Mouse (Mus musculus) olfactory bulb, adult 2 months (tissue): ENCODE measurements around the gene Jak1. TPM values are rescaled to one million over a fixed set of nuclear protein-coding genes. Genes with fewer than 3 reads are reported as not detected.
"Not testable (repeated sequence)": the region's sequence is repeated elsewhere in the genome, so short reads cannot be mapped to it uniquely, and the experiment has no call there.

Experiments used
- H3K27ac ChIP-seq: fragments of 200-500 bp; 2 replicates; pipeline ENCODE4 v1.5.1; 2012; ENCODE audit warnings: low read depth, low read length; ENCODE audit not compliant: insufficient read depth
- H3K4me1 ChIP-seq: fragments of 200-500 bp; 2 replicates; pipeline ENCODE4 v1.6.1; 2012; ENCODE audit warnings: low read length; ENCODE audit not compliant: control insufficient read depth, insufficient read depth
- H3K4me3 ChIP-seq: fragments of 200-500 bp; 2 replicates; pipeline ENCODE4 v1.5.1; 2012; ENCODE audit warnings: mild to moderate bottlenecking, low read depth, low read length, moderate library complexity; ENCODE audit not compliant: insufficient read depth
- CTCF ChIP-seq: fragments of 200-500 bp; IDR thresholded peaks from 2 replicates; pipeline ENCODE4 v1.5.1; 2012; ENCODE audit warnings: low read depth, mild to moderate bottlenecking, low read length, moderate library complexity; ENCODE audit not compliant: insufficient read depth
- POLR2A ChIP-seq: fragments of 200-500 bp; IDR thresholded peaks from 2 replicates; pipeline ENCODE4 v1.6.1; 2012; ENCODE audit warnings: mild to moderate bottlenecking, low read depth, low read length, moderate library complexity; ENCODE audit not compliant: insufficient read depth
- WGBS: fragments of 180-500 bp; shearing (Covaris S2); methylation state at CpG from one replicate; pipeline ENCODE4 v1.1.7; 2018; 5-methylcytosine and 5-hydroxymethylcytosine counted together
- polyA plus RNA-seq: library from polyadenylated mRNA; stranded (reverse); fragments of >200 nt; gene quantifications from 2 replicates; pipeline ENCODE4 v1.2.4, GENCODE M21; 2012; ENCODE audit warnings: low replicate concordance; ENCODE audit not compliant: missing spikeins, insufficient read depth, insufficient read length

The Jak1 gene
- polyA plus RNA-seq, 1 experiment, result 548 TPM

DNA sequence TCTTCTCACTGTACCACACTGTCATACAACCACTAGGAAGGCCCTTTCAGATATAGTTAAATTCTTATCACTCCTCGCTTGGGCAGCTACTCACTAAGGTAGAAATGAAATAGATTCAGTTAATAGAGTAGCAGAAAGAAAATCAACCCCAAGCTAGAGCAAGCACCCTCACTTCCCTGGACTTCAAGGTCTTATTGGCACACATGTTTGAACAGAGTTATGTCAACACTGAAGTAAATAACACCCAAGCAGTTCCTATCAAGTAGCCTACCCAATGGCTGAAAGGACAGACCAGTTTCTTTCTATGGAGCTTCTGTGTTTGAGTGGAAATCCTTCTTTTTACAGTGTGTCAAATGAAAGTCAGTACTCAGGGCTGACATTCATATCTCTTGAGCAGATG lies 17.2 kb upstream of the Jak1 start:
- Histone ChIP-seq H3K27ac (no peak overlapping the region), H3K4me1 (no peaks in the 10 kb centered on the region), H3K4me3 (no peak overlapping the region)
- TF ChIP-seq POLR2A (no peak), CTCF (no peak)
- WGBS, result 95% methylated on average over 1 of the region's 1 CpGs

DNA sequence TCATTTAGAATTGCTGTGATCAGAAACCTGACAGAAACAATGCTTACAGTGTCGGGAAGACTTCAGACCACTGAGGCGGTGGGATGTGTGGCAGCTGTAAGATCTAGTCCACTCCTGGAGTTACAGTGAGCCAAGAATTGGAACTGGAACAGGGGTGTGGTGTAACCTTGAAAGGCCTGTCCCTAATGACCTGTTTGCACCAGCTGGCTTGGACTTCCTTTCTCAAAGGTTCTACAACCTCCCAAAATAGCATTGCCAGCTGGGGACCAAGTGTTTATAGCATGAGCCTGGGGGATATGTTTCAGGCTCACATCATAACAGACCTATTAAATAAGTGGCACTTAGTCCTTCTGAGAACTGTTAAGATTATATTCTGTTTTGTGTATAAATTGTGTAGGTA lies 15.0 kb upstream of the Jak1 start:
- Histone ChIP-seq H3K4me1 (no peaks in the 10 kb centered on the region), H3K4me3 (no peak overlapping the region), H3K27ac (no peak overlapping the region)
- TF ChIP-seq CTCF, result no peak
- TF ChIP-seq POLR2A, result no peak
- WGBS, result 93% methylated on average over 2 of the region's 2 CpGs

DNA sequence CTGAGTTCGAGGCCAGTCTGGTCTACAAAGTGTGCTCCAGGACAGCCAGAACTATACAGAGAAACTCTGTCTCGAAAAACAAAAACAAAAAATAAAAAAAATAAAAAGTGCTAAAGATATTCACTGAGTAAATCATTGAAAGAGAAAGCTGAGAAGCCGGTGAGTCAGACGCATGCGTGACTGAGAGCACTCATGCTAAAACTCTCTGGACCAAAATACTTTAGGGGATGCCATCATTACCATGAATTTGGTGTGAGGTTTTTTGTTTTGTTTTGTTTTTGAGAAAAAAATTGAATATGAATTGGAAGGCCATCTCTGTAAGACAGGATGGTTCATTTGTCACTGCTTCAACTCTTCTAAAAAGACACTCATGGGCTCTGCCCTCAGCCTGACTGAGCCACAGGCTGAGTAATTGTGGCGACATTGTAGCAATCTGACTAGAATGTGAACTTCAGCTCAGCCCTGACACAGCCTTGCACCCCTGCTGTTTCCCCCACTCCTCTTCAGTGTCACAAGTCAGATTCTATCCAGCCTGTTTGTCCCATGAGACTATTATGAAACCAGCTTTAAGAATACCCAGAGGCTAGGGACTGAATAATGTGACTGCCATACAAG lies 11.5 kb upstream of the Jak1 start:
- Histone ChIP-seq H3K4me1 (no peaks in the 10 kb centered on the region), H3K4me3 (no peak overlapping the region), H3K27ac (no peak overlapping the region)
- 84% methylated on average over 6 of the region's 6 CpGs for WGBS
- TF ChIP-seq CTCF, result no peak
- no peak for TF ChIP-seq POLR2A

- no peak overlapping the region for H3K4me3 ChIP-seq
- no peaks in the 10 kb centered on the region for H3K4me1 ChIP-seq
- H3K27ac ChIP-seq, result no peak overlapping the region
- no peak for TF ChIP-seq POLR2A
- no peak for TF ChIP-seq CTCF
- 95% methylated on average over 3 of the region's 3 CpGs for WGBS
Observed at GRCm38 (mm10) chr4:101275881-101276280, 10.8 kb upstream of the Jak1 start.

DNA sequence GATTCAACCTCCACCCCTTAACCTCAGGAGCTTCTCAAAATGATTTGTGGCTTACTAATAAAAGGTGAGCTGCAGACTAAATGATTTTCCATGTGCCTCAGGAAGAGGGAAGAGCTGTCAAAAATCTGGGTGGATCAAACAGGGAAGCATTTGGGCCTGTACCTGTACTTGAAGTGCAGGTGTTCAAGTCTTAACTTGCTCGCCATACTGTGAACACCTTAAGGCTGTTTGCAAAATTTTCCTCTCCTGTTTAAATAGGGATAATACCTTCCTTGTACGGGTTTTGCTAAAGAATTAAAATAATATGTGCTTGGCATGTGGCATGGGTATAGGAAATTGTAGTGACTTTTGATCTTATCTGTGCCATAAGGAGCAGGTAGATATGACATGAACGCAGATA lies 5.7 kb upstream of the Jak1 start:
- H3K4me1 ChIP-seq, result no peaks in the 10 kb centered on the region
- H3K27ac ChIP-seq, result no peak overlapping the region
- TF ChIP-seq POLR2A, result no peak
- no peak for TF ChIP-seq CTCF
- 95% methylated on average over 3 of the region's 3 CpGs for WGBS
- H3K4me3 ChIP-seq, result no peak overlapping the region

- not testable (repeated sequence) for H3K27ac ChIP-seq, H3K4me1 ChIP-seq, H3K4me3 ChIP-seq
- 89% methylated on average over 1 of the region's 1 CpGs for WGBS
Observed at GRCm38 (mm10) chr4:101268506-101268905, 3.4 kb upstream of the Jak1 start.

- Histone ChIP-seq H3K27ac (no peak overlapping the region), H3K4me1 (no peaks in the 10 kb centered on the region)
- no peak for TF ChIP-seq CTCF
- TF ChIP-seq POLR2A, result no peak
Observed at GRCm38 (mm10) chr4:101265523-101265922, 441 bp upstream of the Jak1 start.

GRCm38 (mm10) chr4:101263968-101264740 lies 928 bp downstream of the Jak1 start:
- WGBS, result 9% methylated on average over 26 of the region's 26 CpGs
- no peak for TF ChIP-seq CTCF
- no peak for TF ChIP-seq POLR2A
- Histone ChIP-seq H3K4me3 (peak overlapping the region; percentile 82), H3K4me1 (no peaks in the 10 kb centered on the region), H3K27ac (no peak overlapping the region)

More at GRCm38 (mm10) chr4:101265523-101265922, 441 bp upstream of the Jak1 start:
- peak overlapping the region; percentile 82 for H3K4me3 ChIP-seq
- WGBS, result 38% methylated on average over 7 of the region's 7 CpGs

- WGBS, result 84% methylated on average over 5 of the region's 5 CpGs
- TF ChIP-seq POLR2A (no peak), CTCF (no peak)
- H3K4me1 ChIP-seq, result no peaks in the 10 kb centered on the region; the same call in 1 of the 2 replicates
- no peak overlapping the region for H3K4me3 ChIP-seq
- no peak overlapping the region for H3K27ac ChIP-seq
Observed at GRCm38 (mm10) chr4:101261596-101261995, 3.5 kb downstream of the Jak1 start.
